Mouse (Mus musculus) heart, adult 2 months (tissue): ENCODE results near the gene Arhgap30.

Experiments
- CTCF ChIP-seq: fragments of 200-600 bp; IDR thresholded peaks from 2 replicates; pipeline ENCODE4 v1.8.1; 2022; ENCODE audit warnings: antibody characterized with exemption, mild to moderate bottlenecking, moderate library complexity
- POLR2A ChIP-seq: fragments of 200-500 bp; IDR thresholded peaks from 2 replicates; pipeline ENCODE4 v1.6.1; 2011; ENCODE audit warnings: mild to moderate bottlenecking, low read depth, low read length, control low read depth; ENCODE audit not compliant: insufficient read depth

DNA sequence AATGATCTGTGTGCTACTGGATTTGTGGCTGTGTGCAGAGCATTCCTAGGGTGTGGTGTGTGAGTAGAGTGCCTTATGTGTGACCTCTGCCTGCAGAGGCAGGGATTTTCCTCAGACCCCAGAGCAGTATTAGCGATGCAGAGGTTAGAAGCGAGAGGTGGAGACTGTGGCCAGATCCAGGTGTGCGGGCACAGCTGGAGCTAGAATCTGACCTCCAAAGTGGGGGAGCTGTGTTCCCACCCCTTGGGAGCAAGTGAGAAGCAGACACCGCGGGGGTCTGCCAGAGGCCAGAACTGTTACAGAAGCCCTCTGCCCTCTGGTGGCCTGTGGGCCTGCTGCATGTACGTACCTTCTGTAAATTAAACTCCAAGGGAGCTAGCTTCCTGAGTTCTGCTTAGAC lies 1.7 kb upstream of the Arhgap30 start:
- TF ChIP-seq POLR2A: no peak
- TF ChIP-seq CTCF: peak; percentile 28; the same call in 1 of the 2 replicates
